In genomic region chr9:59551620-59552031, GRCm38 (mm10) we compare ENCODE assay signal across 9 mouse cellular contexts. TPM values are rescaled to one million over a fixed set of nuclear protein-coding genes. Genes with fewer than 3 reads are reported as not detected.
DNase-seq lines count a peak whose midpoint lies in the region; ATAC-seq and TF ChIP-seq lines count a peak whose summit lies in the region.
"Had no signal": no experiment of that assay in that cellular context is flagged by ENCODE, and none has a peak within 500 bp of the region (broad histone marks: within the 10 kb centered on the region; RNA-seq: fewer than 3 reads in every experiment).

No protein-coding gene starts in this region.

- peaks cover 9% of the 10 kb centered on the region; the same call in 1 of the 2 replicates for H3K4me1 ChIP-seq in liver, adult 2 months (ENCODE audit: control insufficient read depth, insufficient read depth, low read length)
- no peaks in the 10 kb centered on the region for H3K4me1 ChIP-seq in liver, embryonic 11.5 days (replicated peaks; ENCODE audit: control insufficient read depth, insufficient read depth, low read length)
- H3K4me1 ChIP-seq in small intestine, adult 2 months (ENCODE audit: control insufficient read depth, insufficient read depth, insufficient read length, low read length) = peaks cover 7% of the 10 kb centered on the region
- H3K4me1 ChIP-seq: embryonic facial prominence, embryonic 13.5 days; neural tube, embryonic 12.5 days had no signal

- peaks cover 6% of the 10 kb centered on the region; the same call in 1 of the 2 replicates for H3K79me2 ChIP-seq in liver, adult 2 months (ENCODE audit: control insufficient read depth, insufficient read depth, low read length)

- no peak overlapping the region for H3K9ac ChIP-seq in liver, adult 2 months (ENCODE audit: low read depth, low read length)
- H3K9ac ChIP-seq in liver, embryonic 11.5 days (ENCODE audit: low read depth, low read length) = no peak overlapping the region
- H3K9ac ChIP-seq: embryonic facial prominence, embryonic 13.5 days; neural tube, embryonic 12.5 days had no signal

- no peaks in the 10 kb centered on the region for H3K27me3 ChIP-seq in liver, adult 2 months (ENCODE audit: control insufficient read depth, insufficient read depth, low read length)
- no peaks in the 10 kb centered on the region for H3K27me3 ChIP-seq in liver, embryonic 11.5 days (replicated peaks; ENCODE audit: control insufficient read depth, insufficient read depth, low read length)
- H3K27me3 ChIP-seq in small intestine, adult 2 months (ENCODE audit: control insufficient read depth, insufficient read depth, low read length) = no peaks in the 10 kb centered on the region
- H3K27me3 ChIP-seq: embryonic facial prominence, embryonic 13.5 days; neural tube, embryonic 12.5 days had no signal

- ATAC-seq in liver, embryonic 11.5 days (replicated peaks; ENCODE audit: low FRiP score) = no peak

- DNase-seq in liver, adult 2 months (ENCODE audit: extremely low read depth, low read depth, low spot score) = peak; percentile 93
- DNase-seq in liver, embryonic 11.5 days (ENCODE audit: low spot score) = no peak
- peak; percentile 49 for DNase-seq in gastrocnemius, postnatal 25 days
- peak; percentile 52 to 63 for DNase-seq in kidney, postnatal 36 days
- no peak for DNase-seq in thymus, postnatal 10 days (ENCODE audit: low spot score in 2 of 2)
- DNase-seq in natural killer cell, adult 2 months (ENCODE audit: low spot score in 2 of 2) = no peak

- H3K27ac ChIP-seq in liver, adult 2 months (replicated peaks; ENCODE audit: insufficient read depth, low read depth, low read length) = no peak overlapping the region
- H3K27ac ChIP-seq in liver, embryonic 11.5 days (ENCODE audit: low read depth, low read length) = no peak overlapping the region; the same call in 1 of the 2 replicates
- peak overlapping the region; percentile 18; the same call in 1 of the 2 replicates for H3K27ac ChIP-seq in small intestine, adult 2 months (ENCODE audit: insufficient read depth, low read depth, low read length)
- H3K27ac ChIP-seq: embryonic facial prominence, embryonic 13.5 days; neural tube, embryonic 12.5 days had no signal

- H3K4me3 ChIP-seq in liver, adult 2 months (ENCODE audit: insufficient read depth, low read depth, low read length) = no peak overlapping the region
- H3K4me3 ChIP-seq in liver, embryonic 11.5 days (ENCODE audit: low read depth, low read length) = no peak overlapping the region
- H3K4me3 ChIP-seq in small intestine, adult 2 months (ENCODE audit: low read depth, low read length) = no peak overlapping the region
- H3K4me3 ChIP-seq: embryonic facial prominence, embryonic 13.5 days; neural tube, embryonic 12.5 days had no signal

- H3K9me3 ChIP-seq in liver, embryonic 11.5 days (ENCODE audit: control insufficient read depth, low read length) = no peaks in the 10 kb centered on the region
- H3K9me3 ChIP-seq: embryonic facial prominence, embryonic 13.5 days; neural tube, embryonic 12.5 days had no signal

- WGBS in liver, adult 2 months = 13% methylated on average over 3 of the region's 3 CpGs
- 49% methylated on average over 3 of the region's 3 CpGs for WGBS in liver, embryonic 11.5 days
- 22% methylated on average over 3 of the region's 3 CpGs for WGBS in small intestine, adult 2 months

- H3K4me2 ChIP-seq in liver, embryonic 11.5 days = no peak overlapping the region
- H3K4me2 ChIP-seq: embryonic facial prominence, embryonic 13.5 days; neural tube, embryonic 12.5 days had no signal

- peaks cover 2% of the 10 kb centered on the region; the same call in 1 of the 2 replicates for H3K36me3 ChIP-seq in liver, adult 2 months (ENCODE audit: control insufficient read depth, insufficient read depth, low read length)
- 0 out of 2 replicates have a peak, but pooled peaks cover 1% of the 10 kb centered on the region for H3K36me3 ChIP-seq in liver, embryonic 11.5 days (ENCODE audit: control insufficient read depth, insufficient read depth, low read length)
- H3K36me3 ChIP-seq in small intestine, adult 2 months (ENCODE audit: control insufficient read depth, insufficient read depth, low read length) = peaks cover 27% of the 10 kb centered on the region

- TF ChIP-seq CTCF in liver, adult 2 months (IDR thresholded peaks at IDR 0.05; ENCODE audit: low read depth, low read length) = no peak
- no peak for TF ChIP-seq CTCF in small intestine, adult 2 months (IDR thresholded peaks at IDR 0.05; ENCODE audit: extremely low read depth, insufficient read length, insufficient replicate concordance, low read depth, low read length)

- TF ChIP-seq POLR2A in liver, adult 2 months (IDR thresholded peaks at IDR 0.05; ENCODE audit: extremely low read depth, insufficient read depth, low read length) = no peak
- no peak for TF ChIP-seq POLR2A in small intestine, adult 2 months (IDR thresholded peaks at IDR 0.05; ENCODE audit: low read depth, low read length)

RNA-seq across cellular contexts. Expression of gene Tmem202, which starts 12.0 kb away (rescaled TPM):
- total RNA-seq in liver, adult 2 months (2014; rRNA removed) = 0.18 TPM in 1 of 2 replicates, not detected in the other
- 0.07 TPM in 1 of 2 replicates, not detected in the other for polyA plus RNA-seq in liver, adult 2 months (2012; rRNA removed)
- polyA plus RNA-seq in liver, embryonic 11.5 days (2014; fragmentation: Nextera tagmentation; extraction: Ambion mirVana) = 0.22 TPM in 1 of 2 replicates, not detected in the other
- under 1 TPM in 1 of 2 experiments, not detected in 1; 0.94 TPM for total RNA-seq in gastrocnemius, postnatal 25 days (2021)
- 0.34 TPM in 1 of 2 replicates, not detected in the other for polyA plus RNA-seq in small intestine, adult 2 months (2012; rRNA removed)
- polyA plus RNA-seq: embryonic facial prominence, embryonic 13.5 days; neural tube, embryonic 12.5 days had no signal

RNA-seq across cellular contexts. Expression of gene Hexa, which starts 12.3 kb away (rescaled TPM):
- total RNA-seq in liver, adult 2 months (2014; rRNA removed) = 39.6 and 46.2 TPM in 2 replicates
- 38.9 and 46.2 TPM in 2 replicates for polyA plus RNA-seq in liver, adult 2 months (2012; rRNA removed)
- polyA plus RNA-seq in liver, embryonic 11.5 days (2014; fragmentation: Nextera tagmentation; extraction: Ambion mirVana) = 62.4 and 65.3 TPM in 2 replicates
- total RNA-seq in gastrocnemius, postnatal 25 days (2021) = 10 to 100 TPM; 21.6 to 29.0 TPM
- polyA plus RNA-seq in small intestine, adult 2 months (2012; rRNA removed) = 45.1 and 81.2 TPM in 2 replicates

RNA-seq across cellular contexts. Expression of gene Celf6, which starts 26.1 kb away (rescaled TPM):
- not detected in 2 replicates for total RNA-seq in liver, adult 2 months (2014; rRNA removed)
- not detected in 2 replicates for polyA plus RNA-seq in liver, adult 2 months (2012; rRNA removed)
- polyA plus RNA-seq in liver, embryonic 11.5 days (2014; fragmentation: Nextera tagmentation; extraction: Ambion mirVana) = 0.10 TPM in 1 of 2 replicates, not detected in the other
- total RNA-seq in gastrocnemius, postnatal 25 days (2021) = not detected
- 0.79 and 1.2 TPM in 2 replicates for polyA plus RNA-seq in small intestine, adult 2 months (2012; rRNA removed)

Comparison
In these comparisons a context has a peak if more than half of its experiments do, and no peak if none do; other contexts are left out.
1. DNase-seq: peak in liver, adult 2 months (single experiment), gastrocnemius, postnatal 25 days (single experiment) and kidney, postnatal 36 days (2 of 2); none in liver, embryonic 11.5 days (single experiment), thymus, postnatal 10 days (0 of 2) and natural killer cell, adult 2 months (0 of 2).